Mouse (Mus musculus) thymus, postnatal 36 days (tissue): Measurements from ENCODE around the gene Nemf.

Experiments used
- DNase-seq, 2 experiments: peaks; one replicate each; pipeline ENCODE4 v3.0.0; 2022; ENCODE audit warnings: mixed read lengths in 2 of 2

Nemf gene

GRCm38 (mm10) chr12:69300391-69300790, 56.6 kb downstream of the Nemf start:
- DNase-seq: no peak

GRCm38 (mm10) chr12:69299831-69300230, 57.1 kb downstream of the Nemf start:
- no peak for DNase-seq

- no peak for DNase-seq
Measured at GRCm38 (mm10) chr12:69299231-69299630, 57.7 kb downstream of the Nemf start.

GRCm38 (mm10) chr12:69298281-69298680, 58.7 kb downstream of the Nemf start:
- no peak for DNase-seq

GRCm38 (mm10) chr12:69297411-69298150, 59.4 kb downstream of the Nemf start:
- no peak for DNase-seq

- peak; percentile 50 to 59 for DNase-seq
Measured at GRCm38 (mm10) chr12:69296511-69297410, 60.2 kb downstream of the Nemf start, which contains the start of gene Klhdc2. Gene Klhdc2, plus strand, starts transcription at chr12:69296681.

- DNase-seq: no peak
Measured at GRCm38 (mm10) chr12:69295651-69296050, 61.3 kb downstream of the Nemf start.

GRCm38 (mm10) chr12:69294936-69295335, 62.0 kb downstream of the Nemf start:
- DNase-seq: no peak

- DNase-seq: no peak
Measured at GRCm38 (mm10) chr12:69293815-69294214, 63.1 kb downstream of the Nemf start.

- DNase-seq: no peak
Measured at GRCm38 (mm10) chr12:69292401-69292800, 64.6 kb downstream of the Nemf start.

GRCm38 (mm10) chr12:69288699-69289098, 68.3 kb downstream of the Nemf start:
- DNase-seq: no peak

- DNase-seq: no peak
Measured at GRCm38 (mm10) chr12:69287535-69287934, 69.4 kb downstream of the Nemf start.

GRCm38 (mm10) chr12:69283146-69283545, 73.8 kb downstream of the Nemf start:
- DNase-seq: no peak

GRCm38 (mm10) chr12:69280915-69281314, 76.0 kb downstream of the Nemf start:
- DNase-seq: no peak

- DNase-seq: no peak
Measured at GRCm38 (mm10) chr12:69279931-69280469, 77.0 kb downstream of the Nemf start.

- DNase-seq: no peak
Measured at GRCm38 (mm10) chr12:69268956-69269355, 88.0 kb downstream of the Nemf start.

- DNase-seq: no peak
Measured at GRCm38 (mm10) chr12:69267956-69268632, 88.9 kb downstream of the Nemf start.

- DNase-seq: no peak
Measured at GRCm38 (mm10) chr12:69265031-69265430, 91.9 kb downstream of the Nemf start.

- no peak for DNase-seq
Measured at GRCm38 (mm10) chr12:69262251-69262650, 94.7 kb downstream of the Nemf start.
